Mouse (Mus musculus): ENCODE data around the gene Itm2b. TPM values are rescaled to one million over a fixed set of nuclear protein-coding genes. Genes with fewer than 3 reads are reported as not detected.

The Itm2b gene
- total and polyA plus RNA-seq, 2 experiments = 967 to 1,187 TPM

GRCm38 (mm10) chr14:73383746-73384145, 1.3 kb downstream of the Itm2b start:
- peak; percentile 71 for DNase-seq (ENCODE audit: extremely low read depth, low read depth, low spot score)
- H3K4me3 ChIP-seq (ENCODE audit: insufficient read depth, low read depth, low read length) = peak overlapping the region; percentile 97; the same call in 1 of the 2 replicates
- H3K79me2 ChIP-seq (ENCODE audit: control insufficient read depth, insufficient read depth, low read length) = peaks cover 25% of the 10 kb centered on the region
- H3K9ac ChIP-seq (ENCODE audit: low read depth, low read length) = peak overlapping the region; percentile 81; the same call in 1 of the 2 replicates
- 0% methylated on average over 2 of the region's 2 CpGs for WGBS
- TF ChIP-seq CTCF (IDR thresholded peaks at IDR 0.05; ENCODE audit: low read depth, low read length) = no peak
- no peak for TF ChIP-seq POLR2A (IDR thresholded peaks at IDR 0.05; ENCODE audit: extremely low read depth, insufficient read depth, low read length)
- H3K36me3 ChIP-seq (ENCODE audit: control insufficient read depth, insufficient read depth, low read length) = peaks cover 19% of the 10 kb centered on the region
- no peaks in the 10 kb centered on the region for H3K27me3 ChIP-seq (ENCODE audit: control insufficient read depth, insufficient read depth, low read length)
- H3K27ac ChIP-seq (replicated peaks; ENCODE audit: insufficient read depth, low read depth, low read length) = peak overlapping the region; percentile 78; the same call in 1 of the 2 replicates
- peaks cover 31% of the 10 kb centered on the region for H3K4me1 ChIP-seq (ENCODE audit: control insufficient read depth, insufficient read depth, low read length)

GRCm38 (mm10) chr14:73382699-73383098, 2.4 kb downstream of the Itm2b start:
- peaks cover 30% of the 10 kb centered on the region for H3K79me2 ChIP-seq (ENCODE audit: control insufficient read depth, insufficient read depth, low read length)
- H3K4me3 ChIP-seq (ENCODE audit: insufficient read depth, low read depth, low read length) = peak overlapping the region; percentile 37
- peak overlapping the region; percentile 73 for H3K9ac ChIP-seq (ENCODE audit: low read depth, low read length)
- DNase-seq (ENCODE audit: extremely low read depth, low read depth, low spot score) = peak; percentile 91
- TF ChIP-seq POLR2A (IDR thresholded peaks at IDR 0.05; ENCODE audit: extremely low read depth, insufficient read depth, low read length) (no peak), CTCF (IDR thresholded peaks at IDR 0.05; ENCODE audit: low read depth, low read length) (no peak)
- WGBS = 2% methylated on average over 9 of the region's 9 CpGs
- H3K27me3 ChIP-seq (ENCODE audit: control insufficient read depth, insufficient read depth, low read length) = no peaks in the 10 kb centered on the region
- peaks cover 26% of the 10 kb centered on the region for H3K4me1 ChIP-seq (ENCODE audit: control insufficient read depth, insufficient read depth, low read length)
- peak overlapping the region; percentile 91 for H3K27ac ChIP-seq (replicated peaks; ENCODE audit: insufficient read depth, low read depth, low read length)
- H3K36me3 ChIP-seq (ENCODE audit: control insufficient read depth, insufficient read depth, low read length) = peaks cover 27% of the 10 kb centered on the region

- Histone ChIP-seq H3K4me1 (ENCODE audit: control insufficient read depth, insufficient read depth, low read length) (peaks cover 34% of the 10 kb centered on the region), H3K36me3 (ENCODE audit: control insufficient read depth, insufficient read depth, low read length) (peaks cover 27% of the 10 kb centered on the region), H3K79me2 (ENCODE audit: control insufficient read depth, insufficient read depth, low read length) (peaks cover 30% of the 10 kb centered on the region), H3K27me3 (ENCODE audit: control insufficient read depth, insufficient read depth, low read length) (no peaks in the 10 kb centered on the region), H3K9ac (ENCODE audit: low read depth, low read length) (peak overlapping the region; percentile 67), H3K4me3 (ENCODE audit: insufficient read depth, low read depth, low read length) (peak overlapping the region; percentile 17; the same call in 1 of the 2 replicates), H3K27ac (replicated peaks; ENCODE audit: insufficient read depth, low read depth, low read length) (peak overlapping the region; percentile 61)
- WGBS = 16% methylated on average over 4 of the region's 4 CpGs
- TF ChIP-seq CTCF (IDR thresholded peaks at IDR 0.05; ENCODE audit: low read depth, low read length) (no peak), POLR2A (IDR thresholded peaks at IDR 0.05; ENCODE audit: extremely low read depth, insufficient read depth, low read length) (no peak)
- no peak for DNase-seq (ENCODE audit: extremely low read depth, low read depth, low spot score)
Measured at GRCm38 (mm10) chr14:73381559-73381958, 3.5 kb downstream of the Itm2b start.

GRCm38 (mm10) chr14:73377804-73378203, 7.3 kb downstream of the Itm2b start:
- H3K27me3 ChIP-seq (ENCODE audit: control insufficient read depth, insufficient read depth, low read length) = no peaks in the 10 kb centered on the region

GRCm38 (mm10) chr14:73376920-73377319, 8.2 kb downstream of the Itm2b start:
- Histone ChIP-seq H3K9ac (ENCODE audit: low read depth, low read length) (peak overlapping the region; percentile 33), H3K4me1 (ENCODE audit: control insufficient read depth, insufficient read depth, low read length) (peaks cover 43% of the 10 kb centered on the region), H3K4me3 (ENCODE audit: insufficient read depth, low read depth, low read length) (no peak overlapping the region), H3K27me3 (ENCODE audit: control insufficient read depth, insufficient read depth, low read length) (no peaks in the 10 kb centered on the region), H3K79me2 (ENCODE audit: control insufficient read depth, insufficient read depth, low read length) (peaks cover 34% of the 10 kb centered on the region), H3K36me3 (ENCODE audit: control insufficient read depth, insufficient read depth, low read length) (peaks cover 33% of the 10 kb centered on the region), H3K27ac (replicated peaks; ENCODE audit: insufficient read depth, low read depth, low read length) (peak overlapping the region; percentile 70)
- 40% methylated on average over 6 of the region's 6 CpGs for WGBS
- TF ChIP-seq POLR2A (IDR thresholded peaks at IDR 0.05; ENCODE audit: extremely low read depth, insufficient read depth, low read length) (no peak), CTCF (IDR thresholded peaks at IDR 0.05; ENCODE audit: low read depth, low read length) (no peak)
- DNase-seq (ENCODE audit: extremely low read depth, low read depth, low spot score) = no peak

More at GRCm38 (mm10) chr14:73377804-73378203, 7.3 kb downstream of the Itm2b start:
- Histone ChIP-seq H3K4me3 (ENCODE audit: insufficient read depth, low read depth, low read length) (no peak overlapping the region), H3K36me3 (ENCODE audit: control insufficient read depth, insufficient read depth, low read length) (peaks cover 29% of the 10 kb centered on the region), H3K4me1 (ENCODE audit: control insufficient read depth, insufficient read depth, low read length) (peaks cover 40% of the 10 kb centered on the region), H3K9ac (ENCODE audit: low read depth, low read length) (no peak overlapping the region), H3K27ac (replicated peaks; ENCODE audit: insufficient read depth, low read depth, low read length) (no peak overlapping the region), H3K79me2 (ENCODE audit: control insufficient read depth, insufficient read depth, low read length) (peaks cover 32% of the 10 kb centered on the region)
- TF ChIP-seq CTCF (IDR thresholded peaks at IDR 0.05; ENCODE audit: low read depth, low read length) (no peak), POLR2A (IDR thresholded peaks at IDR 0.05; ENCODE audit: extremely low read depth, insufficient read depth, low read length) (no peak)
- WGBS = 64% methylated on average over 6 of the region's 6 CpGs
- DNase-seq (ENCODE audit: extremely low read depth, low read depth, low spot score) = no peak

GRCm38 (mm10) chr14:73375903-73376302, 9.2 kb downstream of the Itm2b start:
- H3K4me1 ChIP-seq (ENCODE audit: control insufficient read depth, insufficient read depth, low read length) = peaks cover 44% of the 10 kb centered on the region
- H3K27ac ChIP-seq (replicated peaks; ENCODE audit: insufficient read depth, low read depth, low read length) = peak overlapping the region; percentile 98
- H3K36me3 ChIP-seq (ENCODE audit: control insufficient read depth, insufficient read depth, low read length) = peaks cover 35% of the 10 kb centered on the region
- H3K4me3 ChIP-seq (ENCODE audit: insufficient read depth, low read depth, low read length) = peak overlapping the region; percentile 46
- peaks cover 28% of the 10 kb centered on the region for H3K79me2 ChIP-seq (ENCODE audit: control insufficient read depth, insufficient read depth, low read length)
- H3K27me3 ChIP-seq (ENCODE audit: control insufficient read depth, insufficient read depth, low read length) = no peaks in the 10 kb centered on the region
- TF ChIP-seq CTCF (IDR thresholded peaks at IDR 0.05; ENCODE audit: low read depth, low read length) (no peak), POLR2A (IDR thresholded peaks at IDR 0.05; ENCODE audit: extremely low read depth, insufficient read depth, low read length) (no peak)
- peak; percentile 90 for DNase-seq (ENCODE audit: extremely low read depth, low read depth, low spot score)
- 9% methylated on average over 8 of the region's 8 CpGs for WGBS
- peak overlapping the region; percentile 18; the same call in 1 of the 2 replicates for H3K9ac ChIP-seq (ENCODE audit: low read depth, low read length)
